Mouse (Mus musculus) Muller cell, postnatal 12 days (primary cell): ENCODE data around the gene Syt2.

Source experiments
- DNase-seq: peaks from one replicate; pipeline ENCODE4 v3.0.0-alpha.2; 2015; ENCODE audit errors: inconsistent ontology term

The Syt2 gene

DNA sequence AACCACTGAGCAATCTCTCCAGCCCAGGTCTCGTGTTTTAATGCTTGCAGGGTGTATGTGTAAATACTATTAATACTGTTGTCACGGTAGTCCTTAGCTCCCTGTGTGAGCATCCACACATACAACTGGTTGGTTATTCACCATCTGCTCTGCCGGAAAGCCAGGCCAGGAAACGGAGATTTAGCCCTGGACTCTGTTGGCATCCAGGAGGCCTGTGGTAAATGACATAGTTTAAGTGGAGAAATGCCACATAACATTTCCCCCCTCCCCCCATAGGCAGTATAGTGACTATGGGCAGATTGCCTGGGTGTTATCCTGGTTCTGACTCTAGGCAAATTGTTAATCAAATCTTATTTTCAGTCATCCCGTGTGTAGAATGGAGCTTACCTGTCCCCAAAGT lies 4.3 kb downstream of the Syt2 start:
- DNase-seq, result no peak

DNA sequence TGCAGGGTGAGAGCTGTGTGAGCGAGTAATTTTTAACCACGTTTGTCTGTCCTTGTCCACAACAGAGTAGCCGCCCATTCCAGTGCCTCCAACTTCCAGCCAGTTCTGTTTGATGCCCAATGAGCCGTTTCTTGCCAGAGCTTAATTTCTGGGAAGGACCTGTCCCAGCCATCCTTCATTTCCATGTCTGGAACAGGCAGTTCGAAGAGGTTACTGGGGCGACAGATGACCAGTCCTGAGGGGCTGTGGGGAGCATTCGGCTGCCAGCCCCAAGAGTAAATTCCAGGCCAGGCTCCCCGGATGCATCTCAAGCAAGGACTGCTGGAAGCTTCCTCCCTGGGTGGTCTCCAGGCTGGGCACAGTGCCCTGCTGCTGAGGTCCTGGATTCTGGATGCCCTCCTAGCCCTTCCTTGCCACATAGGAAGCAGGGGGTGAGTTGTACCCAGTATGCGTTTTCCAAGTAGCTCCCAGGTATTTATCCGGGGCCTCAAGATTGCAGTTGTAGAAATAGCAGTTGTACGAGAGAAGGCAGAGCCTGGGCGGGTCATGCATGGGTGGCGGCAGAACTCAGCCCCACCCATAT lies 4.9 kb downstream of the Syt2 start:
- DNase-seq, result peak; percentile 56

DNA sequence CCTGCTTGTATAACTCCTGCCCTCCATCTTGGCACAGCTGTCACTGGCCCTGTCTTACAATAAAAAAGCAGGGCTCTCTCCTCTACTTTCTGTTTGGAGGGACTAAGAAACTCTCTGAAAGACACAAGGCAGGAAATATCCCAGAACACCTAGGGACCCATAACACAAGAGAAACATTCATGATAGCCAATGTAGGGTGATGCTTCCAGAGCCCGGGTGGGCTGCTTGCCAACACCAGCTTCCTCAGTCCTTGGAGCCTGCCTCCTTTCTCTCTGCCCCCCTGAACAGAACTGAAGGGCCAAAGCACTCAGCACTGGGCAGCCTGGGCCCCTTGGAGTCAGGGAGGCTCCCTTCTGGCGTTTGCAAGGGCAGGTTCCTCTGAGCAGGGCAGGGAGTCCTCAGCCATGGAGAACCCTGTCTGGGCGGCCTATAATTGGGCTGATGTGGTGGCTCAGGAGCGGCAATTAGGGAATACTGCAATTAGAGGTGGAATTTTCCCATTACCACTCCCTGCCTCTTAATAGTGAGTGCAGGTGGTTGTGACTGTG lies 5.4 kb downstream of the Syt2 start:
- peak; percentile 46 for DNase-seq

DNA sequence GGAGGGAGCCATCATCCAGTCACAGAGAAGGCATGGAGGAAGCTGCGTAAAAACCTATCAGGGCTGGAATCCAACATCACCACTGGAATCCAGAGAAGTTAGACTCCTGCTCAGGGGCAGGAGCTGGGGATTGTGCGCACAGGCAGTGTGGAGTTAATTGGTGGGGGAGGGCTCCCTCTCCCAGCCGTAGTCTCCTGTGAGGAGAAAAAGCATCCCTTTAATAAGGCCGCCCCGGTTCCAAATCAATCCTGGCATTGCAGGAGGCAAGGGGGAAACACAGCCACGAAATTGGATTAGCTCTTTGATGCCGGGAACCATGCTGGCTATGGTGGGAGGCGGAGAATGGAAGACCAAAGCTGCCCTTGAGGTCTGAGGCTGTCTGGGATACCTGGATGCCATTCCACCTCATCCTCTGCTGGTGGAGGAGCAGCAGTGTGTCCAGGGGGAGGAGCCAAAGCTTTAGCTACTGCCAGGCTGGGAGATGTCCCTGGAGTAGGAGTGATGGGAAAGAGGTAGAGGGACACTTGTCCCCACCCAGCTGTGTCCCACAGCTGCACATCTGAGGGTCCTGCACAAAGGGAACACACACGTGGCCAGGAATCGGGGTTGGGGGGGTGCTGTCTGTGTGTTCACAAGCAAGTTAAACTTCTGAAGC lies 7.3 kb downstream of the Syt2 start:
- DNase-seq, result no peak

DNA sequence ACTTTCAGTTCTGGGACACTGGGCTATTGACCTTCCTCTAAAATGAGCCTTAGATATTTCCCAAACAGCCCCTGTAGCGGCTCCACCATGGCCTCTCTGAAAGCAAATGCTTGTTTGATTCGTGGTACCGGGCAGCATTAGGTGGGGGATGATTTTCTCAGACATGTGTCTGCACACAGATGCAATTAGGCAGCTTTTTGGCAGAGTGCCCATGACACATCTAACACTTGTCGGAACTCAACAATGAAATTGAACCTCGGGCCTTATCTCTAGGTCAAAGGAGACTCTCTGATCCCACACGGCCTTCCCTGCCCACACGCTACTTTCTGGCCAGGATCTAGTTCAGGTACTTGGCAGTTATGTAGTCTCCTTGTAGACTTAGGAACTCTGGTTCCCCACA lies 12.4 kb downstream of the Syt2 start:
- no peak for DNase-seq

DNA sequence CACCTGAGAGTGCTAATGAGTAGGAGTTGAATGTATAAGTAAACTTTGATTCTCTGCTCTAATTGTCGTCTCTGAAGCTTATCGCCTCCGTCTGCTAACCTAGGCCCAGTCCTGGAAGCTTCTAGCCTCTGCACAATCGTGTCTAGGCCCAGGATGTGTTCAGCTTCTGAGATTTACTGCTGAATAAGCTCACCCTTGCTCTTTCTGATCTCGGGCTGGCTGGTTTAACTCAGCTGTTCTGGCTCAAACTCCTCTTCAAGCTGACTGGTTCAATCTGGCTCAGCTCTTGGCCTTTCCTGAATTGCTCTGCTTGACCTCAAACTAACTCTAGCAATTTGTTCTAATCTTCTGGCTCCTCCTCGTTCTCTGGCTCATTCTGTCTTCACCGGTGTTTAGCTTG lies 13.7 kb downstream of the Syt2 start:
- DNase-seq, result no peak

DNA sequence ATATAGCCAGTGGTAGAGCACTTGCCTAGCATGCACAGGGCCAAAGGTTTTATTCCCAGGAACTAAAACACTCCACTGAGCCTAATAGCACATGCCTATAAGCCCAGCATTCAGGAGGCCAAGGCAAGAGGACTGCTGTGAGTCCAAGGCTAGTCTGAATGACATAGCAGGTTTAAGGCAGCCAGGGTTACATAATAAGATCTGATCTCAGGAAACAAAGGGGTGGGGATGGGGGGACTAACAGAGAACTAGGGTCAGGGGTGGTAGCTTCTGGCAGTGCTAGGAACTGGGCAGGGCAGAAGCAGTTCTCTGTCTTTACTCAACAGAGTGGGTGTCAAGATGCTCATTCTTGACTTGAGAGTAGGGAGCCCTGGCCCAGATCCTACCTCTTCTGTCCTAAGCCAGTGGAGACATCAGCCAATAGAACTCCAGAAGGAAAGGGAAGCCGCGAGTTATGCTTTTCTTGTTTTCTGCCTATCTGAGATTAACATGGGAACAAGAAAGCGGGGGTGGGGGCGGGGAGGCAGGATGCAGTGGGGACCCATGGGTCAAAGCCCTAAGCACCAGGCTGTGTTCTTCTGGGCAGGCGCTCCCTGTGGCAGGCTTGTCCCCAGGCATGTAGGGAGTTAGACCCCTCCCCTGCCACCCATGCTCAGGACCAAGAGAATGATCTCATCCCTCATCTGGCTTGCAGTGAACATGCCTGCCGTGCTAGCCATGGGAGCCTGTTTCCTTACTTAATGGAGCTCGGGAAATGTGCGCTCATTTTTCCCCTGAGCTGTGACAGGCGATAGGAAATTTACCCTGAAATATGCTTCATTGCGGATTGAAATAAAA lies 25.0 kb downstream of the Syt2 start:
- DNase-seq, result no peak

DNA sequence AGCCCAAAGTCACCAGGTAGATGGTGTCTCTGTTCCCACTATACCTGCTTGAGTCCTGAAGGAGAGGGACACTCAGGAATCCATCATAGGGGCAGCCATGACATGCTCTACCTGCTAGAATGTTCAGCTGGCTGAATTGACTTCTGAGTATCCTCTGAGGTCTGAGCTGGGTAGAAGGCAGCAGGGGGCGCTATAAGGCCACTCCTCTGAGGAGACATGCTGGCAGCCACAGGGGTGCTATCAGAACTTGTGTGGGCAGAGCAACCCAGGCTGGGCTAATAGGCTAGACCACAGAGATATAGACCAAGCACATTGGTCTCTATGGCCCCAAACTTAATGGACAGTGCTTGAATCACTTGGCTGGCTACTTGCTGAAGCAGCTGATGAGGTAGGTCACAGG lies 27.8 kb downstream of the Syt2 start:
- DNase-seq, result no peak

DNA sequence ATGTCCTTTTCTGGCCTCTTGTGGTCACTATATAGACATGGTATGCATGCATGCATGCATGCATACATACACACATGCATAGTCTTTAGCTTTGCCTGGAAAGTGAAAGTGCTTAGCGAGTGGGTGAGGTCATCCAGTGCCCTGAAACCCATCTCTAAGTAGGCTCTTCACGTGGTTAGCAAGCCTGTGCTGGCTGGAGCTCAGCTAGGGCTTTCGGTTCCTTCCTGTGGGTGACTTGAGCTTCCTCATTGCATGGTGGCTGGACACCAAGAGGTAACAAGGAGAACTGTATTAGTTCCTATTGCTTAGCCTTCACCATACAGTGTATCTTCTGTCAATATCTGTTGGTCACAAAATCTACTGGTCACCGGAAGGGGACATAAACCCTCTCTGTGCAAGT lies 33.0 kb downstream of the Syt2 start:
- no peak for DNase-seq

DNA sequence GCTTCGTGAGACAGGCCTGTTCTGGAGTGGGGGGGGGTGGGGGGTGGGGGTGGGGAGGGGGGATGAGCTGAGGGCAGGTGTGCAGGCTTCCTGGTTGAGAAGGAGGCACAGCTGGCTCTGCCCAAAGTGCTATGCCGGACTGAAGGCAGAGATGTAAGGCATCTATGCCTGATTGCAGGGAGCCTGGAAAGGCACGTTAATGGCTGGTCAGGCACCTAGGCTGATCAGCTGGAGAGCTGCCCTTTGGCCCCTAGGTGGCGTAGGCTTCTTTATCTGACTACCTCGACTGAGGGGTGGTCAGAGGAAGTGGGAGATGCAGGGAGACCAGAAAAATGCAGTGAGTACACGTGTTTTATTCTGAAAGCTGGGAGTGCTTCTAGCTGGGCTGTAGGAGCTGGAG lies 34.1 kb downstream of the Syt2 start:
- DNase-seq, result no peak

DNA sequence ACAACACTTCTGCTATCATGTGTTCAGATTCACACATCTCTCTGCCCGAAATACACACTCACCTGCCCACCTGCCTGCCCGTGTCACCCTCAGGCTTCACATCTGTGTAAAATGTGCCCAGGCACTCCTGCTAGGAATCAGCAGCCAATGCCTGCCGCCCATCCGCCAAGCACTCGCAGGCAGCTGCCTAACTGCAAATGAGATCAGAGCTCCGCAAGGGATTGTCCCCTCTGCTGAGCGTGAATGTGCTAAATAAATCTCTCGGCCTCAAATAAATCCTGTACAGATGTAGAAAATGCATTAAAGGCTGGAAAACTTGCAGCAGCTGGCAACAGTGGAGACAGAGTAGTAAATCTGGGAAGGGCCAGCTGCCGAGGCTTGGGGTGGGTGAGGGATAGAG lies 36.0 kb downstream of the Syt2 start:
- DNase-seq, result no peak

DNA sequence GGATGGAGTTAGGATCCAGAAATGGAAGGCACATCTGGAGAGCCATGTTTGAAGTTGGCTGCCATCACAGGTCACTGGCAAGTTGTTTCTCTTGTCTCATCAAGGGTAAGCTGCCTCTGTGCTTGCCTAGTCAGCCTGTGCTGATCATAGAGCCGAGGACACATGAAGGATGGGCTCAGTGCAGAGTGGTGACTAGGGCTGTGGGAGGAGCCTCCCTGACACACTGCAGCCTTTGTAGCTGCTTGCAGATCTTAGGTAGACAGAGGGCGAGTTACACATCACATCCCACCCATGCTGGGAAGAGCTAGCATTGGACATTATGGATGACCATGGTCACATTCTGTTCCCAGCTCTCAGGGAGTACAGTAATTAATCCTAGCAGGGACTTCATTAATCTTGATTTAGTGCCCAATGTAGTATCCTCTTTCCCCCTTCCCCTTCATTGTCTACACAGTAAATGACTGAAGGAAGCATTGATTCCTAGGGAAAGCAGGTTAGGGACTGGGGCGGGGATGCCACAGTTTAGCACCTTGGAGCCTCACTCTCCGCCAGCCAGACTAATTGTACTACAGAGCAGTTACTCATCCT lies 40.5 kb downstream of the Syt2 start:
- DNase-seq, result no peak

DNA sequence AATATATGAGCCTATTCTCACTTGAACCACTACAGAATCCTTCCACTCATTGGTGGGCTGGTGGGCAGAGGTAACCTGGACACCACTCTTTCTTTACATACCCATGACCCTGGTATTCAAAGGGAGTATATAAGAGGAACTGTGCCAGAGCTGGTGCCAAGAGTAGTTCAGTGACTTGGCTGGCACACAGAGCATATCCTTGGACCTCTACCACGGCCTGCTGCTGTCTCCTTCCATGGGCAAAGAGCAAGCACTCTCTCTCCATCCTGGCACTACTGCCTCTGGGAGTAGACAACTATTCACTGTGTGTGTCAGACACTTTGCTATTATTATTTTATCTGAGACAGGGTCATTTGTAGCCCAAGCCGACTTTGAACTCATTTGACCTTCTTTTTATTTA lies 49.8 kb downstream of the Syt2 start:
- DNase-seq, result no peak

DNA sequence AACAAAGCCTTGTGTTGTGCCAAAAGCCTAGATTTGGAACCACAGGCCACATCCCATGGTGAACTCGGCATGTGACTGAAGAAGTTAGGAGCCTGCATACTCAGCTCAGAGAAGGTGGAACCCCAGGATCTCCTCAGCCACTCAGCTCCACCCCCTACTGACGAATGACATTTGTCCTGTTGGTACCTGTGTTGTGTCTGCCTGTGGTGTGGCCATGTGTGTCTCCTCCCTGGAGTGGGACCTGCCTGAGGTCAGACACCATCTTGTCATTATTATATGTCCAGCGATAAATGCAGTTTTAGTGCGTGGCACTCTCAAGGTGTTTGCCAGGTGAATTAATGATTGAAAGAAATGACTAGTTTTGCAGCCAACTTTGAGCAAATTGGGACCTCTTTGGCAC lies 50.6 kb downstream of the Syt2 start:
- DNase-seq, result no peak

DNA sequence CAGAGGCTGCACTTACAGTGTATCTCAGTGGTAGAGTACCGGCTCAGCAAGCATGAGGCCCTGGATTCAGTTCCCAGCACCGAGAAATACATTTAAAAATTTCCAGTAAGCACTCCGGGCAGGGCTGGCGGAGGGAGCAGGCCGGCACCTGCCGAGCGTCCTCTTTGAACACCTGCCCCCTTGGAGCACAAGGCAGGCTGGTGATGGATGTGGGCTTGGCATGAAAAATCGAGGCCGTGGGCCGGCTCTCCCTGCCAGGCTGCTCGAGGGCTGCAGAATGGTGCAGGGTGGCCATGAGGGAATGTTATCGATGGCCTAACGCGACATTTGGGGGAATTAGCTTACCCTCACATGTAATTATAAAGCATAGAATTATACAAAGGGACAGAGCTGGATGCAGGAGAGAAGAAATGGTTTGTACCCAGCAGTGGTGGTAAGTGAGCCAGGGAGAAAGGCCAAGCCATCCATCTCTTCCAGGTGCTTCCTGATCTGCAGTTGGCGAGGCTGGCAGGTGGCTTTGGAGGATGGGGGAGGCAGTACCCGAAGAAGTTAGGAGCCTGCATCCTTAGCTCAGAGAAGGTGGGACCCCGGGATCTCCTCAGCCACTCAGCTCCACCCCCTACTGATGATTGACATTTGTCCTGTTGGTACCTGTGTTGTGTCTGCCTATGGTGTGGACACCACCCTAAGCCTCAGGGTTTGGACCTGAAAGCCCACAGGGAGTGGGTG lies 51.2 kb downstream of the Syt2 start:
- DNase-seq, result no peak

DNA sequence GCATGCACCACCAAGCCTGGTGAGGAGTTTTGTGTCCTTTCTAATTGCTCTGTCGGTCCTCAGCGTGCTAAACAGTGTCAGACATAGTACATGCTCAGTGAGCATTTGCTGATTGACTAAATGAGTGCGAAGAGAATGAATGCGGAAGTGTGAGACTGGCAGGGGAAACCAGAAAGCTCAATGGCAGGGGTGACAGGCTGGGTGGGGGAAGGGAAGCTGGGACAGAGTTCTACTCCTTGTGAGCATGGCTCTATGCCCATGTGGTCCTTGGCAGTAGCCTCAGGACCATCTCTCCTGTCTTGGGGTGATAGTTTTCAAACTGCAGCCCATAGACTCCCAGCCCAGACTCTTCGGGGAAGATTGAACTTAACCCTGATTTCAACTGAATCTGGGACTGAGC lies 52.0 kb downstream of the Syt2 start:
- peak; percentile 79 for DNase-seq

DNA sequence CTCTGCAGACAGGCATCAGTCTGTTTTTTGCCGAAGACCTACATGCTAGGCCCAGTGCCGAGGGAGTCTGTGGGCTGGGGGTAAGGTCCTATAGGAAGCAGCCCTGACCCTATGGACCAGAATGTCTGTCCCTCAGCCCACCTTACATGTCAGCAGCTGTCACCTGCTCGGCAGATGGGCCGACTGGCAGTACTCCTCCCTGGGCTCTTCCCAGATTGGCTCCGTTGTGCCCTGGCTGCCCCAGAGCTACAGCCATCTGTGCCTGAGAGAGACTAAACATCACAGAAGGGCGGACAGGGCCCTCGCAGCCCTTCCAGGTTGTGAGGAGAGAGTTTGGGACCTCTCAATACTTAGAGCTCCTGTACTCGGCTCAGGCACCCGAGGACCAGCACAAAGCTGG lies 52.9 kb downstream of the Syt2 start:
- DNase-seq, result no peak

DNA sequence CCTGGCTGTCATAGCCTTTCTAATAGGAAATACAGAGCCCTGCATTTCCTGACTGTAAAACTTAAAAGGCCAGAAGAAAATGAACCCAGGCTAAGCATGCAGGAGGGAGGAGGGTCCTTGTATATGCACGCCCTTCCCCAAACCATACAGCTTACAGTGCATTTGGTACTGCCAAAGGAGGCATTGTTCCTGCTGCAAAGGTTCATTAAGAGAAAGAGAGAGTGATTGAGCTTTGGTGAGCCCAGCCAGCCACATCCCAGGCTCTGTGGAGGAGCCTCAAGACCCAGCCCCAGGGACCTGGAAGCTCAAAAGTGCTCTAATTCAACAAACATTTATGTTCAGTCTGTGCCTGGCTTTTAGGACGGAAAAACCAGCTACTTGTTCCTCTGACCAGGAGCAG lies 53.7 kb downstream of the Syt2 start:
- no peak for DNase-seq

DNA sequence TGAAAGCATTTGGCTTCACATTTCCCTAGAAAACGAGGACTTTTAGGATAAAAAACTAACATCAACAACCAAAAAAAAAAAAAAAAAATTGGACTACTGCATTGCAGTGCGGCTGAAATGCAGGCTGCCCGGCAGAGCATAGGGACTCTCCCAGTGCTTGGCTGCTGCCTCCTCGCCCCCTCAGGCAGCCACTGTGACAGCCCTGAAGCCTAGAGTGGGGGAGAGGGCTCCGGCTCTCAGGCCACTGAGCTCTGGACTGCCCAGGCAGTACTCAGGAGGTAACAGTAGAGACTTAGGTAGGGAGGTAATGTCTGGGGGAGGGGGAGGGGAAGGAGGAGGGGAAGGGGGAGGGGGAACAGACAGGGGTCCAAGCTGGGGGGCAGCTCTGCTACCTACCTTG lies 54.2 kb downstream of the Syt2 start:
- no peak for DNase-seq

DNA sequence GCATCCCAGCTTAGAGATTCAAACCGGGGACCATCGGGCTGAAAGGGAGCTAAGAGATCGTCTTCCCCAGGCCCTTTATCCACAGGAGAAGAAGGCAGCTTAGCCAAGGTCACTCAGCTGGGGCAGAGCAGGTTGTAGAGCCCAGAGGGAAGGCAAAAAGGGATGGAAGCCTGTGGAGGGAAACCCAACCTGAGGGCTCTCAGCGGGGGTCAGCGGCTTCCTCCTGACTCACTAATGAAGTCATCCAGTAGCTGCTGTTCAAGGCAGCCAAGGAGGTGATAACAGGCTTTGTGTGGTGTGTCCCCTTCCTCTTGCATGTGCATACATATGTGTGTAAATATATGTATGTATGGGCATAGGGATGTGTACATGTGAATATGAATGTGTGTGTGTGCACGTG lies 54.7 kb downstream of the Syt2 start:
- DNase-seq, result no peak

DNA sequence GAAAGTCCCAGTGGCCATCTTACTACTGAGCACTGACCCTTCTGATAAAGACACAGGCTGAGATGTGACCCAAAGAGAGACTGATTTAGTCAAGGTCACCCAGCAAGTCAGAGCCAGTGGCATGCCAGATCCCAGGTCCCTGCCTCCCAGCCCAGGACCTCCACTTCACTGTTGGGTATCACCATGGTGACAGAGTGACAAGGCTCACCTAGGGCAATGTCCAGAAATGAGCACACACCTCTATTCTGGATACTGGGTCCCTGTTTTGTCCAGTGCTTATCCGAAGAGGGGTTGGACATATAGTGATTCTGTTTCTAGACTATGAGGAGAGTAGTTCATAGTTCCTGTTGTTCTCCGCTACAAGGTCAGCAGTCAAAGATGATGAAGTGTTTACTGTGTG lies 56.8 kb downstream of the Syt2 start:
- no peak for DNase-seq
